Mouse (Mus musculus) heart, adult 2 months (tissue): Measurements from ENCODE around the gene Fhl1. TPM values are rescaled to one million over a fixed set of nuclear protein-coding genes. Genes with fewer than 3 reads are reported as not detected.

Source experiments
- DNase-seq, 2 experiments: peaks; one replicate each; pipeline ENCODE4 v3.0.0; 2021
- H3K27ac ChIP-seq: fragments of 200-600 bp; 2 replicates; pipeline ENCODE4 v1.8.1; 2022
- H3K27me3 ChIP-seq: fragments of 200-500 bp; 2 replicates; pipeline ENCODE4 v1.6.1; 2012; ENCODE audit warnings: mild to moderate bottlenecking, low read length, inconsistent platforms, mixed read lengths; ENCODE audit not compliant: control insufficient read depth, insufficient read depth
- H3K36me3 ChIP-seq: fragments of 200-500 bp; 2 replicates; pipeline ENCODE4 v1.6.1; 2012; ENCODE audit warnings: low read length, inconsistent platforms; ENCODE audit not compliant: control insufficient read depth, insufficient read depth
- H3K4me1 ChIP-seq: fragments of 200-500 bp; 2 replicates; pipeline ENCODE4 v1.6.1; 2011; ENCODE audit warnings: low read length; ENCODE audit not compliant: control insufficient read depth, insufficient read depth
- H3K4me3 ChIP-seq: fragments of 200-600 bp; 2 replicates; pipeline ENCODE4 v1.8.1; 2022
- H3K79me2 ChIP-seq: fragments of 200-500 bp; replicated peaks from 2 replicates; pipeline ENCODE4 v1.6.1; 2012; ENCODE audit warnings: mild to moderate bottlenecking, inconsistent platforms, low read length, moderate library complexity, mixed read lengths; ENCODE audit not compliant: control insufficient read depth, insufficient read depth
- H3K9ac ChIP-seq: fragments of 200-500 bp; 2 replicates; pipeline ENCODE4 v1.6.1; 2012; ENCODE audit warnings: low read depth, mild to moderate bottlenecking, control low read depth, inconsistent platforms, low read length, mixed read lengths
- CTCF ChIP-seq: fragments of 200-600 bp; IDR thresholded peaks from 2 replicates; pipeline ENCODE4 v1.8.1; 2022; ENCODE audit warnings: antibody characterized with exemption, mild to moderate bottlenecking, moderate library complexity
- EP300 ChIP-seq: fragments of 200-500 bp; IDR thresholded peaks from 2 replicates; pipeline ENCODE4 v1.6.1; 2011; ENCODE audit warnings: low read depth, low read length, control low read depth; ENCODE audit not compliant: insufficient read depth
- POLR2A ChIP-seq: fragments of 200-500 bp; IDR thresholded peaks from 2 replicates; pipeline ENCODE4 v1.6.1; 2011; ENCODE audit warnings: mild to moderate bottlenecking, low read depth, low read length, control low read depth; ENCODE audit not compliant: insufficient read depth
- WGBS: fragments of 180-500 bp; shearing (Covaris S2); methylation state at CpG from one replicate; pipeline ENCODE4 v1.1.7; 2018; 5-methylcytosine and 5-hydroxymethylcytosine counted together
- intact Hi-C: fragments of 180-260 bp; cut with DNase I; formaldehyde crosslinking; loops from one replicate; pipeline ENCODE4 v1.15.1; 2025
- polyA plus RNA-seq: library from polyadenylated mRNA; depleted of rRNA; stranded (reverse); fragments of >200 nt; gene quantifications from 2 replicates; pipeline ENCODE4 v1.2.3, GENCODE M21; 2012
- total RNA-seq, 2 experiments: library from RNA; stranded (reverse); gene quantifications; 2 replicates each; pipeline ENCODE4 v1.2.3; 2021

The Fhl1 gene
- total and polyA plus RNA-seq, 3 experiments = 111 to 140 (median 123) TPM

- H3K36me3 ChIP-seq = peaks cover 8% of the 10 kb centered on the region
- no peak overlapping the region for H3K9ac ChIP-seq
- H3K27me3 ChIP-seq = no peaks in the 10 kb centered on the region
- intact Hi-C loops = no loop called here
- TF ChIP-seq CTCF (no peak), EP300 (no peak), POLR2A (no peak)
- WGBS = 13% methylated on average over 1 of the region's 1 CpGs
- H3K4me1 ChIP-seq = no peaks in the 10 kb centered on the region; the same call in 1 of the 2 replicates
- H3K4me3 ChIP-seq = no peak overlapping the region
- DNase-seq = no peak
- peak overlapping the region; percentile 13; the same call in 1 of the 2 replicates for H3K27ac ChIP-seq
- no peaks in the 10 kb centered on the region for H3K79me2 ChIP-seq
These were observed 4.6 kb downstream of the Fhl1 start for GRCm38 (mm10) chrX:56736226-56736625.

- intact Hi-C loops = no loop called here
- Histone ChIP-seq H3K9ac (no peak overlapping the region), H3K27me3 (no peaks in the 10 kb centered on the region), H3K79me2 (no peaks in the 10 kb centered on the region), H3K4me3 (no peak overlapping the region), H3K36me3 (peaks cover 8% of the 10 kb centered on the region), H3K27ac (no peak overlapping the region), H3K4me1 (no peaks in the 10 kb centered on the region; the same call in 1 of the 2 replicates)
- WGBS = 71% methylated on average over 5 of the region's 5 CpGs
- DNase-seq = no peak
- TF ChIP-seq POLR2A = no peak
- no peak for TF ChIP-seq EP300
- no peak for TF ChIP-seq CTCF
These were observed 6.4 kb downstream of the Fhl1 start for GRCm38 (mm10) chrX:56737848-56738554.

DNA sequence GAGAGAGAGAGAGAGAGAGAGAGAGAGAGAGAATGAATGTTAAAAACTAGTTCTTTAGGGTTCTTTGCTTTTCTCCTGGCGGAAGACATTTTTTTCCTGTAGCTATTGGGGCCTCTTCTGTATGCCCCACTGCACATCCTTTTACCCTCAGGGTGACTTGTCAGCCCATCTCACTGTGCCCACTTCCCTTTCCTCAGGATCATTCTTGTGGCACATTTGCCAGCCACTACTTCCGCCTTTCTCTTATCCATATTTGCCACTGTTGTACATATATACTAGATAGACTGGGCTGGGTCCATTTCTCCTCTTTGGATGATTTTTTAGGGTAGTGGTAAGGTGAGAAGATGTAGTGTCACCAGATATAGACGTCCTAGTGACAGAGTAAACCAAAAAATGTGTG lies 9.8 kb downstream of the Fhl1 start:
- no peak for TF ChIP-seq CTCF
- TF ChIP-seq EP300 = no peak
- TF ChIP-seq POLR2A = no peak
- whole genome bisulfite sequencing = 75% methylated on average over 3 of the region's 3 CpGs
- intact Hi-C loops = no loop called here
- Histone ChIP-seq H3K27me3 (no peaks in the 10 kb centered on the region), H3K36me3 (peaks cover 4% of the 10 kb centered on the region), H3K79me2 (no peaks in the 10 kb centered on the region), H3K27ac (no peak overlapping the region), H3K9ac (no peak overlapping the region), H3K4me3 (no peak overlapping the region), H3K4me1 (no peaks in the 10 kb centered on the region; the same call in 1 of the 2 replicates)
- no peak for DNase-seq

DNA sequence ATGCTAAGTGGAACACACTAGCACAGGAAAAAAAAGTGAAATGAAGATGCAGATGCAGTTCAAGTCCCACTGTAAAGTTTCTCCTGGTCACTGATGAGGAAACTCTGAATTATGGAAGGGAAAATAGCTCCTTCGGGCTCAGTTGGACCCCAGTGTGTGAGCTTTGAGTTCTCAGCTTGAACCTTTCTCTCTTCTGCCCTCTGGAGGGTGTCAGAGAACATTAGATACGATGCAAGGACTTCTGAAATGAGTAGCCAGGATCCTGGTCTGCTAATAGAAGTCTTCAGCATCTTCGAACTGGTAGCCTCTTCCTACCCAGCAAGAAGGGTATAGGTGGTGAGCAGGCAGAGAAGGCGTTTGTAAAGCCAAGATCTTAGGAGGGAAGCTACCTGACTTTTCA lies 19.9 kb downstream of the Fhl1 start:
- no peak overlapping the region for H3K4me3 ChIP-seq
- peaks cover 2% of the 10 kb centered on the region for H3K4me1 ChIP-seq
- H3K79me2 ChIP-seq = no peaks in the 10 kb centered on the region
- no peaks in the 10 kb centered on the region; the same call in none of the 2 replicates for H3K36me3 ChIP-seq
- intact Hi-C loops = loop anchor here (1.0 kb wide), 1 partner anchor 102 kb away; no protein-coding TSS in a partner anchor
- no peak for DNase-seq
- TF ChIP-seq POLR2A = no peak
- peak; percentile 57 for TF ChIP-seq CTCF
- no peak overlapping the region for H3K9ac ChIP-seq
- H3K27ac ChIP-seq = no peak overlapping the region
- no peaks in the 10 kb centered on the region for H3K27me3 ChIP-seq
- 37% methylated on average over 4 of the region's 4 CpGs for WGBS

GRCm38 (mm10) chrX:56752144-56752543 lies 20.6 kb downstream of the Fhl1 start:
- no peaks in the 10 kb centered on the region for H3K79me2 ChIP-seq
- H3K36me3 ChIP-seq = no peaks in the 10 kb centered on the region; the same call in none of the 2 replicates
- H3K9ac ChIP-seq = no peak overlapping the region
- H3K4me1 ChIP-seq = peaks cover 2% of the 10 kb centered on the region
- 58% methylated on average over 6 of the region's 6 CpGs for WGBS
- no peak overlapping the region for H3K4me3 ChIP-seq
- intact Hi-C loops = no loop called here
- no peak overlapping the region for H3K27ac ChIP-seq
- H3K27me3 ChIP-seq = no peaks in the 10 kb centered on the region
- TF ChIP-seq POLR2A (no peak), CTCF (no peak), EP300 (no peak)
- DNase-seq = peak; percentile 33 to 37
